Mouse (Mus musculus) NIH3T3 (cell line): ENCODE measurements around the gene Hoxc6.

ENCODE experiments used
- DNase-seq: peaks from one replicate; pipeline ENCODE4 v3.0.0-alpha.2; 2012; ENCODE audit warnings: low read depth

The Hoxc6 gene

GRCm38 (mm10) chr15:102967511-102968397, 30.3 kb upstream of the Hoxc6 start:
- DNase-seq, result no peak

DNA sequence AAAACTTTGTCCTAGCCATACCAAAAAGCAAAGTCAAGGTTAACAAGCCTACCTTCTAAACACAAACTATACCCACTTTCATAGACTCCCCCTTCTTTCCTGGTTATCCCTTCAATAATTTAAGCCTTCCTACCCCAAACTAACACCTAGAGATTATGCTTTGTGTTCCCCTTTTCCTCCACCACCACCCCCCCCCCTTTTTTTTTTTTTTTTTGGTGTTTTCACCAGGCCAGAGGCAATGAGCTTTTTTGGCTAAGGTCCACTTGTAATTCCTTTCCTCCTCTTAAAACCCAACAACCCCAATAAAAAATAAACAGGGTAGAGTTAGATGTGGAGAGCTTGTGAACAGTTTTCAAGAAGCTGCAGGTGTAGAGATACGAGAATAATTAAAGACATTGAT, 28.8 kb upstream of the Hoxc6 start:
- no peak for DNase-seq

- peak; percentile 86 for DNase-seq
Measured at GRCm38 (mm10) chr15:102970740-102971139, 27.3 kb upstream of the Hoxc6 start.

DNA sequence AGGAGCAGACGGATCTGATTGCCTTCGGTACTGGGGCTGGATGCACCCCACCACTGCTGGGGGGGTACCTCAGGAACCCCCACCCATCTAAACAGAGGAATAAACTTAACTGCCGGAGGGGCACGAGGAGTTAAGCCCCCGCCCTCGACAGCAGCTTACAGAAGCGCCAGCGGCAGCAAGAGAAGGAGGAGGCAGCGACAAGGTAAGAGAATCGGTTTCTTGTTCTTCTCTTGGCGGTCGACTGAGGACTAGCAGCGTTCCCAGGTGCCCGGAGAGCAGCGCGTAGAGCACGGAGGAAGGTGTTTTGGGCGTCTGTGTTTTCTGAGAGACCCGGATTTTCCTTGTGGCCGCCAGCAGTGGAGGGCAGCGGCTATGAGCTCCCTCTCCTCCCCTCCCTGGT, 25.8 kb upstream of the Hoxc6 start:
- no peak for DNase-seq

DNA sequence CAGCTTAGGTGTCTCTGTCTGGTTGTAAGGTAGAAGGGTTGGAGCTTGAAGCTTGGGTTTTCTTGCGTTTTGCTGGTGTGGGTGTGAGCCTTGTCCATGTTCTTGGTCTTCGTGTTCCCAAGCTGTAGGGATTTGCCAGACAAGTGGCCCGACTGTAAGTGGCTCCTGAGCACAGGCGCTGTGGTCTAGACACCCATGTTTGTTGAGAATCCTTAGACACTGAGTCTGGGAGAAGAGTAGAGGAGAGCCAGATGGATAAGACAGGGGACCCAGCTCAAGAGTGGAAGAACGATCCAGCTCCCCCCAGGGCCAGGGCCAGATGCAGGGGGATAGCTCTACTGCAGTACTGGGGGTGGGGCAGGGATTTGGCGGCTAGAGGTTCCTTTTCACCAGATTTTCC, 25.3 kb upstream of the Hoxc6 start:
- DNase-seq, result no peak

DNA sequence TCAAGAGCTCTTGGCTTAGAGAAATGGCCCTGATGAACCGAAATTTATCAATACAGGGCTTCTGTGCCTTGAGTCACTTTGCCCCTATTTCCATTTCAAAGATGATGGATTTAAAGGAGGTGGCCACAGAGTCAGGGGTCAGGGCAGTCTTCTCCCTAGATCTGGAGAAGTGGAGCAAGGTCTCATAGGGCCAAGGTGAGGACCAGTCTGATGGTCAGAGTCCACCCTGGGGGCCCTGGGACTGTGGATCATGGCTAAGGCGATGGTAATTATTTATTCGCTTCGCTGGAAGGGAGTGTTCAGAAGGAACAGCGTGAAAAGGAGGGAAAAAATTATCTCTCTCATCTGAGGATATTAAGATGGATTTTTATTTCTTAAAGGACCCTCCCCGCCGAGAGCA, 23.0 kb upstream of the Hoxc6 start:
- no peak for DNase-seq

DNA sequence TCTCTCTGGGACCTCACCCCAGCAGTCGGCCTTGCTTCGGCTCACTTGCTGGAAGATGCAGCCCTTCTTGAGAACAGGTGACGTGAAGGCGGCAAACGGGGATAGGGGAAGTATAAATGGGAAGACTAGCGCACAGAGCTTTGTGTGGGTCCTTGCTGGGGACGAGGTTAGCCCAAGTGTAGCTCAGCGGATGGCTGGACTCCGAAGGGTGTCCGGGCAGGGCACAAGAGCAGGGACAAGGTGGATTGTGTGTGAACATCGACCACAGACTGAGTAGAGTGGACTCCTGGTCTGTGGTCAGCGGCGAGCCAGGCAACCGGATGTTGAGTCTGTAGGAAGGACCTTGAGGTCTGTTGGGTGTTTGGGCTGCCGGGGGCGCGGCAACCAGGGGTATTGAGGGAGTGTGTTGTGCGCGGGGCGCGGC, 22.4 kb upstream of the Hoxc6 start:
- DNase-seq, result no peak

- DNase-seq, result no peak
Measured at GRCm38 (mm10) chr15:102976171-102976570, 21.9 kb upstream of the Hoxc6 start, which contains the start of gene Hoxc9. Gene Hoxc9, plus strand, starts transcription at chr15:102976439.

- no peak for DNase-seq
Measured at GRCm38 (mm10) chr15:102976631-102977422, 21.2 kb upstream of the Hoxc6 start.

DNA sequence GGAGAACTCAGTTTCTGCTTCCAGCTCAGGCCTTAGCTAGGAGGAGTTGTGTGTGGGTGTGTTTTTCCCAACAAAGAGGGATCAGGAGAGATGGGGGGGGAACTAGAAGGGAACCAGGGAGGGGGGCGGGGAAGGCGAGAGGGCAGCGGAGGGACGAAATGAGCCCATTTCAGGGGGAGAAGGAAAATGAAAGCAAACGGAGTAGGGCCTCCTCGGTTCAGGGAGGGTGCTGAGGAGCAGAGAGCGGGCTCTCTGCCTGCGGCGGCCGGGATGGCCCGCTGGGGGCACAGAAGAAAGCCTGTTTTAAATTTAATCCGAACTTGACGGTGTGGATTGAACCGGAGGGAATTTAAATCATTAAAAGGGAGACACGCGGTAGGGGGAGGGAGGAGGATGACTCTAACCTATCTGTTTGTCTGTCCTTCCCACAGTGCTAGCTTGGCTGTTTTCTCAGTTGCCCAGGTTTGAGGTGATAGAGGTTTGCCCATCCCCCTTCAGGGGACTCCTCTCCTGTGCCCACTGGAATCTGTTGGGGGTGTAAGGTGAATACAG, 20.6 kb upstream of the Hoxc6 start:
- no peak for DNase-seq

DNA sequence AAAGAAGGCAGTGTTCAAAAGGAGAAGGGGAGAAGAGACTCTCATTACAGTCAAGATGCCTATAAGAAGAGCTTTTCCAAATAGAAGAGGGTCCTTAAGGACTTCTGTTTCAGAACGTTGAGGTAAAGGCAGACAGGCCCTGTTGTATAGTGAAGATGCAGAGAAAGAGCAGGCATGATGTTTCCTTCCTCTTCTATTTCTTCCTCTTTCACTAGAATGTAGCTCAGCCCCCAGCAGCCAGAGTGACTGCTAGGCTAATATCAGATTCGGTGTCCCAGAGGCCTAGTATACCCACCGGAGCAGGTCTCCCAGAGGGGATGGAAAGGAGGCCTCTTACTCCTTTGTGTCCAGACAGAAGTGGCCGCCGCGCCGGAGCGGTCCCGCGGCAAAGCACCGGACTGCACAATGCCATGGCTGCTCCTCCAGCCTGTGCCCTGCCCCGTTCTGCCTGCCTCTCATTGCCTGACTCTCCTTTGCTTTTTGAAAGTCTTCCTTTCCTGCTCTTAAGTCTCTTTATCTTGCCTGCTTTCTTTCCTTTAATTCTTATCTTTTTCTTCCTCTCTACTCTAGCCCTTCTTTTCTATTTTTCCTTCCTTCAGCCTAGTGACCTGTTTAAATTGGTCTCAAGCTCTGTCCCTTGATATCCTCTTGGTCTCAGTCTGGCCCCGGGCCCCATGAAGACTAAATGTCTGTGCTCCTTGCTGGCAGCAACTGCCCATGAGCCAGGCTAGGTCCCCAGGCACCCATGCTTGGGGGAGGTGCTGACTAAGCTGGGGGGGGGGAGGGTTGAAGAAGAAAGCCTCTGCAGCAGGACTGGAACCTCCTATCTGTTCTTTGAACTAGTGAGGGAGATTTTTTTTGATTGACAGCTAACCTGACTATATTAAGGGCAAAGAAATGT, 19.2 kb upstream of the Hoxc6 start:
- DNase-seq, result no peak

- DNase-seq, result no peak
Measured at GRCm38 (mm10) chr15:102979936-102980335, 18.1 kb upstream of the Hoxc6 start.

- no peak for DNase-seq
Measured at GRCm38 (mm10) chr15:102980352-102980751, 17.7 kb upstream of the Hoxc6 start.

- DNase-seq, result peak; percentile 22
Measured at GRCm38 (mm10) chr15:102980912-102981311, 17.1 kb upstream of the Hoxc6 start.

DNA sequence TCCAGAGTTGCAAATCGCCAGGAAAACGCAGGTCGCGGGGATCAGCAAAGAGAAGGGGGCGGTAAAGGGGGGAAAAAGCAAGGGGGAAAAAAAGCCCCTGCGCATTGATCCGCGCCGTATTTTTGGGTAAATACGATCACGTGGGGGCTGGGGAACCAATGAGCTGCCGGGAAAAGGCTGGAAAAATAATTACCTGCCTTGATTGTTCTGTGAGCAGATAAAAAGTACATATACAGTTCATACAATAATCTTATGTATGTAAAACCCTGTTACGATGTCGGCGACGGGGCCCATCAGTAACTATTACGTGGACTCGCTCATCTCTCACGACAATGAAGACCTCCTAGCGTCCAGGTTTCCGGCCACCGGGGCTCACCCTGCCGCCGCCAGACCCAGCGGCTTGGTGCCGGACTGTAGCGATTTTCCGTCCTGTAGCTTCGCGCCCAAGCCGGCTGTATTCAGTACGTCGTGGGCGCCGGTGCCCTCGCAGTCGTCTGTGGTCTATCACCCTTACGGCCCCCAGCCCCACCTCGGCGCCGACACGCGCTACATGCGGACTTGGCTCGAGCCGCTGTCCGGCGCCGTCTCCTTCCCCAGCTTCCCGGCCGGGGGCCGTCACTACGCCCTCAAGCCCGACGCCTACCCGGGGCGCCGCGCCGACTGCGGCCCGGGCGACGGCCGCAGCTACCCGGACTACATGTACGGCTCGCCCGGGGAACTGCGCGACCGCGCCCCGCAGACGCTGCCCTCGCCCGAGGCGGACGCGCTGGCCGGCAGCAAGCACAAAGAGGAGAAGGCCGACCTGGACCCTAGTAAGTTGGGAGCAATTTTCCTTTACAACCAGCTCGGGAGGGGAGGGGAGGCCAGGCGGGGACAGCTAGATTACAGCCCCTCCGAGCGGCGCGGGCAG, 16.4 kb upstream of the Hoxc6 start:
- DNase-seq, result peak; percentile 65

DNA sequence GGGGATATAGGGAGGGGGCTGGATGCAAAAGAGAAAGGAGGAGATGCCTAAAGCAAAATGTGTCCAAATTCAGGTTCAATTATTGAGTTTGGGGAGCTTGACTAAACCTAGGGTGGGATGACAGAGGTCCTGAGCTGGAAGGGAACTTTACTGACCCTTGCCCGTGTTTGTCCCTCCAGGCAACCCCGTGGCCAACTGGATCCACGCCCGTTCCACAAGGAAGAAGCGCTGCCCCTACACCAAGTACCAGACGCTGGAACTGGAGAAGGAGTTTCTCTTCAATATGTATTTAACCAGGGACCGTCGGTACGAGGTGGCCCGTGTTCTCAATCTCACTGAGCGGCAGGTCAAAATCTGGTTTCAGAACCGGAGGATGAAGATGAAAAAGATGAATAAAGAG, 14.3 kb upstream of the Hoxc6 start:
- DNase-seq, result no peak

DNA sequence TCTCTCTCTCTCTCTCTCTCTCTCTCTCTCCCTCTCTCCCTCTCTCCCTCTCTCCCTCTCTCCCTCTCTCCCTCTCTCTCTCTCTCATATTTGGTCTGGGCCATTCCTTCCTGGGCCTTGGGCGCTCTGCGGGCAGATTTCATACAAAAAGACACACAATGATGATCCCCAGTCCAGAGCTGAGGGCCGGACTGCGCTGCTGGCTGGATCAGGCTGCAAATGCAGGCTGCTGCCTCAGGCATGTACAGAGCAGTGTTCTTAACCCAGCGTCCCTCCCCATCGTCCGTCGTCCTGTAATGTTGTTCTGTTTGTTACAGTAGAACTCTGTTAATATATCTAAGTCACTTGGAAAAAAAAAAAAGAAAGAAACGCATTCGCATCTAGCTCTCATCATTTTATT, 13.5 kb upstream of the Hoxc6 start:
- DNase-seq, result no peak

- DNase-seq, result no peak
Measured at GRCm38 (mm10) chr15:102984925-102985324, 13.1 kb upstream of the Hoxc6 start.

GRCm38 (mm10) chr15:102987124-102987833, 10.8 kb upstream of the Hoxc6 start:
- DNase-seq, result peak; percentile 96

- DNase-seq, result no peak
Measured at GRCm38 (mm10) chr15:102988078-102988477, 10.0 kb upstream of the Hoxc6 start.
